Mouse (Mus musculus): Measurements from ENCODE around the gene Ccl27a.
"Not testable (repeated sequence)": the region's sequence is repeated elsewhere in the genome, so short reads cannot be mapped to it uniquely, and the experiment has no call there.

DNA sequence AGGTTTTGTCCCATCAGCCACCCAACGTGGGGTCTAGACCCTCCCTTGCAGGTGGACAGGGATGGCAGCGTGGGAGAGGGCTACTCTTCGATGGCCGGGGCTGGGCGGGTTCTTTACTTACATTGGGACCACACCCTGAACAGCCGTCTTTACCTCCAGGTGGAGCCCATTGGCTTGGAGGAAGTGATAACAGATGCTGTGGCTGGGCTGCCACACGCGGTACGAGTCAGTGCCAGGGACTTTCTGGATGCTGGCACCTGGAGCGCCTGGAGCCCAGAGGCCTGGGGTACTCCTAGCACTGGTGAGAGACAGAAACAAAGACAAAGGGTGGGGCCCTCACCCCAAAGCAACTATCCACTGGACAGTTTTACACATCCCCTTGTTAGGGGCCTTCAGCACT, 6.7 kb downstream of the Ccl27a start:
- TF ChIP-seq CTCF (IDR thresholded peaks at IDR 0.05; ENCODE audit: borderline replicate concordance, insufficient read depth, low read depth, low read length); POLR2A (IDR thresholded peaks at IDR 0.05; ENCODE audit: borderline replicate concordance, insufficient read depth, low read length): not testable (repeated sequence)

Measured in cerebellum, adult 2 months (tissue).